Mouse (Mus musculus): ENCODE data around the gene Vps13a.

DNA sequence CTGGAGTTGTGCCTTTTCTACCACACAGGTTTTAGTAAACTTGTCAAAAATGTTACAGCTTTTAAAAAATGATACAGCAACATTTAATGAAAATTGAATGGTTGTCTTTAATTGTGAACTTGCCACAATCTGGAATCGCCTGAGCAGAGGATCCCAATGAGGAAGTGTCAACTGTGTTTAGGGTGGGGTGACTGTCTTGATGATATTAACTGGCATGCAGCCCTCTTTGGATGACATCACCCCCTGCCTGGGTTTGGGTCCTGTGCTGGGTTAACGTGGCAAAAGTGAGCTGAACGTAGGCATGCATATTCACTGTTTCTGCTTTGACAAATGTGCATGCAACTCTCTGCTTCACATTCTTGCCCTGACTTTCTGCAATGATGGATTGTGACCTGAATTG is 27.6 kb downstream of the Vps13a start:
- TF ChIP-seq CTCF (IDR thresholded peaks at IDR 0.05; ENCODE audit: low read depth, low read length) (no peak), EP300 (IDR thresholded peaks at IDR 0.05; ENCODE audit: insufficient read depth, low read depth, low read length) (no peak)

Measured in ES-Bruce4 (cell line).